Mouse (Mus musculus): ENCODE measurements around the gene Hist1h2bb.

DNA sequence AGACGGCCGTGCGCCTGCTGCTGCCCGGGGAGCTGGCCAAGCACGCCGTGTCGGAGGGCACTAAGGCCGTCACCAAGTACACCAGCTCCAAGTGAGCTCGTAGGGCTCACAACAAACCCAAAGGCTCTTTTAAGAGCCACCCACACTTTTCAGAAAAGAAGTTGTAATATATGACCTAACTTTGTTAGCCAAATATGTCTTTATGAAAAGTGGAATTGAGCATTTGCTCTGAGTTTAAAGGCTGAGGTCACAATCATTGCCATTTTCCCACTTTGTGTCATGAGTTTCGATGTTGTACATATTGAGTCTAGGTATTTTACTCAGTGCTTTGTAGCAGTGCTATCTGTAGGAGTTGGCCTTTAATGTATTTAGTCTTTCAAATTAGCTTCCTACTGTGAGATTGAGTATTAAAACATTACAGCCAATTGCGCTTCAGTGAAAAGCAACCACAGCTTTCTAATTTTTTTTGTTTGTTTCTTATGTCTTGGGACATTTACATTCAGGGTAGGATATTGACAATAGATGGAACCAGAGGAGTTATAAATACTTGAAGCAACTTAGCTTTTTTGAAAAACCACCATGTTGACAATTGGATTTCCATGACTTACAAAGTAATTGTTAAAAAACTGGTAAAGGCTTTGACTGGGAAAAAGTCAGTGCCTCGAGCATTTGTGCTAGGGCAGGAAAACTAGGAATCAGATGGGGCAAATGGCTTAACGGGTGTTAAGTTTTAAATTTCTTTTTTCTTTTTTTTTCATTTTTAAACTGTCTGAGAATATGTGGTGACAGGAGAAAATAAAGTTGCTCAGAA is 752 bp downstream of the Hist1h2bb start:
- TF ChIP-seq GATA1 (IDR thresholded peaks at IDR 0.05; ENCODE audit: low read length) (no peak), TAL1 (IDR thresholded peaks at IDR 0.05; ENCODE audit: low read length) (no peak)

Measured in erythroblast, embryonic 14.5 days (primary cell).